Mouse (Mus musculus): ENCODE data around the gene Cpsf2.

The Cpsf2 gene

DNA sequence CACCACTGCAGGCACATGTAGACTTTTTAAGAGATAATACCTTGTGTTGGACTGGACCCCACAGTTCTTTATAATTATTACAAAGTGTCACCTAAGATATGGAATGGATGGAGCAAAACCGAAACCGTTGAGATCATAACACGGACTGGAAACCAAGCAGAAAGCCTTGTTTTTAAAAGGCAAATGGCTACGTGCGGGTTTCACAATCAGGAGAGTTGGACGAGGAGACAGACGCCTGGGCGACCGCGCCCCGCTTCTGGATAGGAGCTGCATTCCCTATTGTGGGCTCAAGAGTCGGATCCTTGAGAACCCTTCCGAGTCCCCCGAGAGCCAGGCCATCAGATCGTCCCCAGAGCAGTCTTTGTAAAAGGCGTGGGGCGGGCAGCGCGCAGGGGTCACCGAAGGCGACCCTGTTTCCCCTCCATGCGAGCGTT, 604 bp upstream of the Cpsf2 start:
- Histone ChIP-seq H3K36me3 (ENCODE audit: control insufficient read depth, insufficient read depth, low read length, poor library complexity, severe bottlenecking) (no peaks in the 10 kb centered on the region; the same call in 1 of the 2 replicates), H3K27me3 (ENCODE audit: control insufficient read depth, insufficient read depth, low read length, poor library complexity, severe bottlenecking) (no peaks in the 10 kb centered on the region)
- DNase-seq (ENCODE audit: low read depth, low spot score), result peak; percentile 56

DNA sequence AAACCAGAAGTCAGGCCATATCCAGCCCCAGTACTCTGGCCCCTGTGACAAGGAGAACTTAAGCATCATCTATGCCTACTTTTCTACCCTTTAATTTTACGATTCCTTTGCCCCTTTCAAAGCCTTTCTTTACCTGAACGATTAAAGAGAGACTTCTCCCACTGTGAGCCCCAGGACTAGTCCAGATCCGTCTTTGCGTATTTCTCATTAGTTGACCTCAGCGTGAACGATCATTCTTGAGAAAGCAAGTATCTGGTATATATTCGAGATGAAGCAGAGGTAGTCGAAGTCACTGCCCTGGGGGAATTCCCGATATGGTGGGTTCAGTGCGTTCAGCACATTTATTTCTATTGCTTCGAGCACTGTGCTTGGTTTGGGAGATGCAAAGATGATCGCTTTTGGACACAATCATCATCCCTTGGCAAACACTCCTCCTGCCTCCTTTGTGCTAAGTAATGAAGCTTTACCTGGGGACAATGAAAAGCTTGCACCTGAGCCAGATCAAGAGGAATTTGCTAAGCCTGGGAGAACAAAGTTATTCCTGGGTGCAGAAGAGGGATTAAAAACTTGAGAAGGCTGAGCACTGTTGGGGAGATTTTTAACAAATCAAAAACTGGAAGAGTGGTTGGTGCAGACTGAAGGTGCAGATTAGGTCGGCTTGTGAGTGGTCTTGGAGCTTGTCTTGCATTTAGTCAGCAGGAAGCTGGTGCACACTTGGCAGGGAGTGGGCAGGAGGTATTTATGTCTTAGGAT, 1.0 kb downstream of the Cpsf2 start:
- DNase-seq (ENCODE audit: low read depth, low spot score), result peak; percentile 28
- Histone ChIP-seq H3K27me3 (ENCODE audit: control insufficient read depth, insufficient read depth, low read length, poor library complexity, severe bottlenecking) (no peaks in the 10 kb centered on the region), H3K36me3 (ENCODE audit: control insufficient read depth, insufficient read depth, low read length, poor library complexity, severe bottlenecking) (no peaks in the 10 kb centered on the region; the same call in 1 of the 2 replicates)

- Histone ChIP-seq H3K36me3 (ENCODE audit: control insufficient read depth, insufficient read depth, low read length, poor library complexity, severe bottlenecking) (peaks cover 2% of the 10 kb centered on the region; the same call in 1 of the 2 replicates), H3K27me3 (ENCODE audit: control insufficient read depth, insufficient read depth, low read length, poor library complexity, severe bottlenecking) (no peaks in the 10 kb centered on the region)
- no peak for DNase-seq (ENCODE audit: low read depth, low spot score)
Measured at GRCm38 (mm10) chr12:101977404-101977915, 1.7 kb downstream of the Cpsf2 start.

- DNase-seq (ENCODE audit: low read depth, low spot score), result peak; percentile 14
- Histone ChIP-seq H3K27me3 (ENCODE audit: control insufficient read depth, insufficient read depth, low read length, poor library complexity, severe bottlenecking) (no peaks in the 10 kb centered on the region), H3K36me3 (ENCODE audit: control insufficient read depth, insufficient read depth, low read length, poor library complexity, severe bottlenecking) (peaks cover 2% of the 10 kb centered on the region; the same call in 1 of the 2 replicates)
Measured at GRCm38 (mm10) chr12:101978162-101978561, 2.4 kb downstream of the Cpsf2 start.

DNA sequence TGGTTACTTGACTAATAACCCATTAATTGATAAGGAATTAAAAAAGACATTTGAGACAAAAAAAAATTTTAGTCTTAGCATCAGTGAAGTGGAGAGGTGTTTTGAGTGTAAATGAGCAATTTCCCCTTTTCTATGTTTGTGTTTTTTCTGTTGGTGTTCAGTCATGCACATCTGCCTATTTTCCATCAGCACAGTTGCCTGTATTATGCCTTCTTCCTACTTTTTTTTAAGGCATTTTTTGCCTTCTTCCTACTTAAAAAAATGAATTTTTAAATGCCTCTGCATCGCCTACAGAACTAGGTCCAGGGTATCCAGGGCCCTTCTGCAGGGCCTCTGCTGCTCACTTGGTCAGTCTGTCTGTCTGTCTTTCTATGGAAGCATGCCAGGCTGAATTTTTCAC, 2.8 kb downstream of the Cpsf2 start:
- no peaks in the 10 kb centered on the region for H3K27me3 ChIP-seq (ENCODE audit: control insufficient read depth, insufficient read depth, low read length, poor library complexity, severe bottlenecking)
- peak; percentile 55 for DNase-seq (ENCODE audit: low read depth, low spot score)
- H3K36me3 ChIP-seq (ENCODE audit: control insufficient read depth, insufficient read depth, low read length, poor library complexity, severe bottlenecking), result peaks cover 2% of the 10 kb centered on the region

- DNase-seq (ENCODE audit: low read depth, low spot score), result peak; percentile 53
Measured at GRCm38 (mm10) chr12:101979213-101979750, 3.5 kb downstream of the Cpsf2 start.

GRCm38 (mm10) chr12:101980266-101980665, 4.5 kb downstream of the Cpsf2 start:
- H3K27me3 ChIP-seq (ENCODE audit: control insufficient read depth, insufficient read depth, low read length, poor library complexity, severe bottlenecking), result no peaks in the 10 kb centered on the region
- peak; percentile 71 for DNase-seq (ENCODE audit: low read depth, low spot score)
- H3K36me3 ChIP-seq (ENCODE audit: control insufficient read depth, insufficient read depth, low read length, poor library complexity, severe bottlenecking), result peaks cover 10% of the 10 kb centered on the region

More at GRCm38 (mm10) chr12:101979213-101979750, 3.5 kb downstream of the Cpsf2 start:
- Histone ChIP-seq H3K27me3 (ENCODE audit: control insufficient read depth, insufficient read depth, low read length, poor library complexity, severe bottlenecking) (no peaks in the 10 kb centered on the region), H3K36me3 (ENCODE audit: control insufficient read depth, insufficient read depth, low read length, poor library complexity, severe bottlenecking) (peaks cover 7% of the 10 kb centered on the region)

DNA sequence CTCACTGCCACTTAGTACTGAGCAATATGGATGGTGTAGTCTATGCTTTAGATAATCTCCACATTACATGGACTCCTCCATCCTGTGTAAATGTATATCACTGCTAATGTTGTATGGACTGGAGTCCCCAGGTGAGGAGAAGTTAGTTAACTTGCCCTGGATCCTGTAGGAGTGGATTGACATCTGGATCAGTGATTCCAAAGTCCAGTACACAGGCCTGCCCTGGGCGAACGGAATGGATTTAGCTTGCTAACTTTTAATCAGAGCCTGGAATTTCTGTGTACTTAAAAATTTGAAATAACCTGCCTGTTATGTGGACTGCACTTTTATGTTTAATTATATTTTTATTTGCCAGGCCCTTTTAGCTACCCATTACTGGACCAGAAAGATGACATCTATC, 5.8 kb downstream of the Cpsf2 start:
- H3K27me3 ChIP-seq (ENCODE audit: control insufficient read depth, insufficient read depth, low read length, poor library complexity, severe bottlenecking), result no peaks in the 10 kb centered on the region
- peaks cover 13% of the 10 kb centered on the region for H3K36me3 ChIP-seq (ENCODE audit: control insufficient read depth, insufficient read depth, low read length, poor library complexity, severe bottlenecking)
- no peak for DNase-seq (ENCODE audit: low read depth, low spot score)

GRCm38 (mm10) chr12:101982977-101983376, 7.2 kb downstream of the Cpsf2 start:
- Histone ChIP-seq H3K36me3 (ENCODE audit: control insufficient read depth, insufficient read depth, low read length, poor library complexity, severe bottlenecking) (peaks cover 22% of the 10 kb centered on the region), H3K27me3 (ENCODE audit: control insufficient read depth, insufficient read depth, low read length, poor library complexity, severe bottlenecking) (no peaks in the 10 kb centered on the region)
- no peak for DNase-seq (ENCODE audit: low read depth, low spot score)

DNA sequence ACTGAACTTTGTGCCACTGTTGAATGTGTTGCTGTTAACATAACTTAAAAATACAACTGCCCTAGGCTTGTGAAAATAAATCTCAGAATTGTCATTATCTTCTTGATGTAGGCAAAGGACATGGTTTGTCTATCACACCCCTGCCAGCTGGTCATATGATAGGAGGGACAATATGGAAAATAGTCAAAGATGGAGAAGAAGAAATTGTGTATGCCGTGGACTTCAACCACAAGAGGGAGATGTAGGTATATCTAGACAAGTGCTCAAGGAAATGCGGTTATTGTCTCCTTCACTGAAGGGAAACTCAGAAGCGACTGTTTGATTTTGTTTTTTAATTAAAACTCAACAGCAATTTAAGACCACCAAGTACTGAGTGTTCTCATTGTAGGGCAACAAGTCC, 9.3 kb downstream of the Cpsf2 start:
- H3K27me3 ChIP-seq (ENCODE audit: control insufficient read depth, insufficient read depth, low read length, poor library complexity, severe bottlenecking), result no peaks in the 10 kb centered on the region
- DNase-seq (ENCODE audit: low read depth, low spot score), result peak; percentile 60
- peaks cover 32% of the 10 kb centered on the region for H3K36me3 ChIP-seq (ENCODE audit: control insufficient read depth, insufficient read depth, low read length, poor library complexity, severe bottlenecking)

DNA sequence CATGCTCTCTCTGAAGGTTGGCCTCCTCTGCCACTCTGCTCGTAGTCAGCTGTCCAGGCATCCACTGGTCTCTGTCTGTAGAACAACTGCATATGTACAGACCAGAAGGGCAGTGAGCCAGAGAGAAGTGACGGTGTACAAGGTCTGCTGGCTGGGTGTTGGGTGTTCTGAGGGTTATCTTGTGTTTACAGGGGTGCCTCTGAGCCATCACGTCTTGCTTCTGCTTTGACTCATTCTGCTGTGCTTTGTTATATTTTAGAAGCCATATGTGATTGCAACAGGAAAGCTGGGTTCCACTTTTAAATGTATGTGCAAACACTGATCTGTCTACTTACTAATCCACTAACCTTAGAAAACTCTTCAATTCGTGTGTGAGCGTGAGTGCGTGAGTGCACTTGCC, 11.9 kb downstream of the Cpsf2 start:
- DNase-seq (ENCODE audit: low read depth, low spot score), result no peak
- H3K27me3 ChIP-seq (ENCODE audit: control insufficient read depth, insufficient read depth, low read length, poor library complexity, severe bottlenecking), result no peaks in the 10 kb centered on the region
- peaks cover 38% of the 10 kb centered on the region for H3K36me3 ChIP-seq (ENCODE audit: control insufficient read depth, insufficient read depth, low read length, poor library complexity, severe bottlenecking)

DNA sequence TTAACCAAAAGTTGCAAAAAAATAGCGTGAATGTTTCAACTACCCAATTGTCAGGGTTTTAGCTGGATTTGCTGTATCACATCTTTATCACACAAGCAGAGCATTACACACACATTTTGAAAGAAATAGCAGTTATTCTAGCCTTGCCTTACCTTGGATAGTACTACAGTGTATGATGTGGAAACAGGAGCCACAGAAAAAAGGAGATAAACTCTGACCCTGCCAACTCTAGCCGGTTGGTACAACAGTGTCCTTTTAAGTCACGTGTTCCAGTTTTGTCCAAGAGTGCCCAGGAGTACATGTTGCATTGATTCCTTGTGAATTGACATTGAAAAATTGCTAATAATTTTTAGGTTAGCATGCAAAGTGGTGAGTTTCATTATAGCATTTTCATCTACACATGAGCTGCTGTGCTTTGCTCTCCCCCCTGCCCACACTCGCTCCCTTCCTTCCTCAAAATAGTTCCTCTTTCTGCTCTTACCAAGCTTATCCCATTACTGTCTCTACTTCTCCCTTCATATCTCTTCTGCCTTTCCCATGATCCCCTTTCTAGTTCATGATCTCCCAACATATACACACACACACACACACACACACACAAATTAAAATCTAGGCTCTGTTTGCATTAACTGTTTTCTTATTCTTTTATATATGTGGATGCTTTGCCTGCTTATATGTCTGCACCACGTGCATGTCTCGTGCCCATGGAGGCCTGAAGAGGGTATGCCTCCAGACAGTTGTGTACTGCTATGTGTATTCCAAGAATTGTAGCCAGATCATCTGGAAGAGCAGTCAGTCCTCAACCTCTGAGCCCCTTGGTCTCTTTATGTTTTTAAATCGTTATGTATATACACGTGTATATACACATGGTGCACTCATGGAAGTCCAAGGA, 19.0 kb downstream of the Cpsf2 start:
- Histone ChIP-seq H3K27me3 (ENCODE audit: control insufficient read depth, insufficient read depth, low read length, poor library complexity, severe bottlenecking) (no peaks in the 10 kb centered on the region), H3K36me3 (ENCODE audit: control insufficient read depth, insufficient read depth, low read length, poor library complexity, severe bottlenecking) (peaks cover 31% of the 10 kb centered on the region)
- peak; percentile 61 for DNase-seq (ENCODE audit: low read depth, low spot score)

GRCm38 (mm10) chr12:101998929-101999328, 23.1 kb downstream of the Cpsf2 start:
- DNase-seq (ENCODE audit: low read depth, low spot score), result no peak
- H3K36me3 ChIP-seq (ENCODE audit: control insufficient read depth, insufficient read depth, low read length, poor library complexity, severe bottlenecking), result peaks cover 27% of the 10 kb centered on the region
- no peaks in the 10 kb centered on the region for H3K27me3 ChIP-seq (ENCODE audit: control insufficient read depth, insufficient read depth, low read length, poor library complexity, severe bottlenecking)

DNA sequence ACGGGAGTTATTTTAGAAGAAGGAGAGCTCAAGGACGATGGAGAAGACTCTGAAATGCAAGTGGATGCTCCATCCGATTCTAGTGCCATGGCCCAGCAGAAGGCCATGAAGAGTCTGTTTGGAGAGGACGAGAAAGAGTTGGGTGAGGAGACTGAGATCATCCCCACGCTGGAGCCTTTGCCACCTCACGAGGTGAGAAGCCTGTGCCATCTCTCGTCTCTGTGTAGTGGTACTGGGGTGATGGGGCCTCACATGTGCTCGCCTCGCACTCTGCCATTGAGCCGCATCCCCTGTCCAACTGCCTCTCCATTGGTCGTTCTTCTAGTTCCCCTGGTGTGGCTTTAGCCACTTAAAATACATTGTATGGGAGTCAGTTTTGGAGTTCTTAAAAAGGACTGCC, 25.0 kb downstream of the Cpsf2 start:
- no peaks in the 10 kb centered on the region for H3K27me3 ChIP-seq (ENCODE audit: control insufficient read depth, insufficient read depth, low read length, poor library complexity, severe bottlenecking)
- DNase-seq (ENCODE audit: low read depth, low spot score), result no peak
- H3K36me3 ChIP-seq (ENCODE audit: control insufficient read depth, insufficient read depth, low read length, poor library complexity, severe bottlenecking), result peaks cover 34% of the 10 kb centered on the region

Data from splenic B cell, adult 2 months (primary cell).